Mouse (Mus musculus): ENCODE data around the gene Prkcz. TPM values are rescaled to one million over a fixed set of nuclear protein-coding genes. Genes with fewer than 3 reads are reported as not detected.
A peak's percentile ranks its signal among the peaks of the same experiment; 100 is the strongest.

The Prkcz gene
- polyA plus RNA-seq, 1 experiment from 2014 or later: 97.1 TPM

GRCm38 (mm10) chr4:155227986-155228385, 133.2 kb downstream of the Prkcz start:
- Histone ChIP-seq H3K27me3 (ENCODE audit: control insufficient read depth, insufficient read depth, low read depth, low read length) (no peaks in the 10 kb centered on the region), H3K4me3 (ENCODE audit: low read depth, low read length) (no peak overlapping the region), H3K9ac (ENCODE audit: low read depth, low read length) (no peak overlapping the region), H3K27ac (ENCODE audit: low read length) (no peak overlapping the region), H3K4me2 (ENCODE audit: low read length) (no peak overlapping the region), H3K4me1 (ENCODE audit: control insufficient read depth, insufficient read depth, low read length) (no peaks in the 10 kb centered on the region; the same call in 1 of the 2 replicates), H3K9me3 (replicated peaks; ENCODE audit: control insufficient read depth, low read length, poor library complexity, severe bottlenecking) (no peaks in the 10 kb centered on the region), H3K36me3 (ENCODE audit: control insufficient read depth, insufficient read depth, low read length) (no peaks in the 10 kb centered on the region)
- 89% methylated on average over 4 of the region's 4 CpGs for WGBS
- ATAC-seq: no peak

- no peak overlapping the region for H3K4me3 ChIP-seq (ENCODE audit: low read depth, low read length)
- no peak overlapping the region for H3K4me2 ChIP-seq (ENCODE audit: low read length)
- no peak for ATAC-seq
- H3K27me3 ChIP-seq (ENCODE audit: control insufficient read depth, insufficient read depth, low read depth, low read length): no peaks in the 10 kb centered on the region
- WGBS: 74% methylated on average over 5 of the region's 5 CpGs
- peaks cover 6% of the 10 kb centered on the region; the same call in 1 of the 2 replicates for H3K4me1 ChIP-seq (ENCODE audit: control insufficient read depth, insufficient read depth, low read length)
- no peaks in the 10 kb centered on the region for H3K9me3 ChIP-seq (replicated peaks; ENCODE audit: control insufficient read depth, low read length, poor library complexity, severe bottlenecking)
- H3K27ac ChIP-seq (ENCODE audit: low read length): no peak overlapping the region
- H3K9ac ChIP-seq (ENCODE audit: low read depth, low read length): no peak overlapping the region
- no peaks in the 10 kb centered on the region for H3K36me3 ChIP-seq (ENCODE audit: control insufficient read depth, insufficient read depth, low read length)
These were observed 135.2 kb downstream of the Prkcz start for GRCm38 (mm10) chr4:155225918-155226317.

GRCm38 (mm10) chr4:155223594-155224528, 137.3 kb downstream of the Prkcz start:
- Histone ChIP-seq H3K27me3 (ENCODE audit: control insufficient read depth, insufficient read depth, low read depth, low read length) (no peaks in the 10 kb centered on the region), H3K27ac (ENCODE audit: low read length) (peak overlapping the region; percentile 97), H3K4me2 (ENCODE audit: low read length) (peak overlapping the region; percentile 81), H3K4me3 (ENCODE audit: low read depth, low read length) (peak overlapping the region; percentile 80), H3K9me3 (replicated peaks; ENCODE audit: control insufficient read depth, low read length, poor library complexity, severe bottlenecking) (no peaks in the 10 kb centered on the region), H3K9ac (ENCODE audit: low read depth, low read length) (peak overlapping the region; percentile 94), H3K36me3 (ENCODE audit: control insufficient read depth, insufficient read depth, low read length) (no peaks in the 10 kb centered on the region), H3K4me1 (ENCODE audit: control insufficient read depth, insufficient read depth, low read length) (peaks cover 21% of the 10 kb centered on the region)
- ATAC-seq: no peak
- 29% methylated on average over 20 of the region's 20 CpGs for WGBS

- 0% methylated on average over 62 of the region's 116 CpGs for WGBS
- peak overlapping the region; percentile 80 for H3K4me3 ChIP-seq (ENCODE audit: low read depth, low read length)
- H3K27ac ChIP-seq (ENCODE audit: low read length): peak overlapping the region; percentile 97
- ATAC-seq: peak; percentile 99
- no peaks in the 10 kb centered on the region for H3K9me3 ChIP-seq (replicated peaks; ENCODE audit: control insufficient read depth, low read length, poor library complexity, severe bottlenecking)
- H3K9ac ChIP-seq (ENCODE audit: low read depth, low read length): peak overlapping the region; percentile 94
- H3K36me3 ChIP-seq (ENCODE audit: control insufficient read depth, insufficient read depth, low read length): no peaks in the 10 kb centered on the region
- H3K27me3 ChIP-seq (ENCODE audit: control insufficient read depth, insufficient read depth, low read depth, low read length): no peaks in the 10 kb centered on the region
- peak overlapping the region; percentile 81 for H3K4me2 ChIP-seq (ENCODE audit: low read length)
- H3K4me1 ChIP-seq (ENCODE audit: control insufficient read depth, insufficient read depth, low read length): peaks cover 29% of the 10 kb centered on the region
These were observed 138.1 kb downstream of the Prkcz start for GRCm38 (mm10) chr4:155222841-155223593.

- H3K36me3 ChIP-seq (ENCODE audit: control insufficient read depth, insufficient read depth, low read length): no peaks in the 10 kb centered on the region
- ATAC-seq: no peak
These were observed 138.7 kb downstream of the Prkcz start, which contains the start of gene Ski for GRCm38 (mm10) chr4:155222552-155222840. Ski (minus strand) TSS chr4:155222592.

GRCm38 (mm10) chr4:155221599-155222551, 139.3 kb downstream of the Prkcz start:
- no peaks in the 10 kb centered on the region for H3K9me3 ChIP-seq (replicated peaks; ENCODE audit: control insufficient read depth, low read length, poor library complexity, severe bottlenecking)
- H3K4me1 ChIP-seq (ENCODE audit: control insufficient read depth, insufficient read depth, low read length): peaks cover 38% of the 10 kb centered on the region
- H3K36me3 ChIP-seq (ENCODE audit: control insufficient read depth, insufficient read depth, low read length): no peaks in the 10 kb centered on the region
- peak overlapping the region; percentile 80 for H3K4me3 ChIP-seq (ENCODE audit: low read depth, low read length)
- no peaks in the 10 kb centered on the region for H3K27me3 ChIP-seq (ENCODE audit: control insufficient read depth, insufficient read depth, low read depth, low read length)
- no peak for ATAC-seq
- peak overlapping the region; percentile 99 for H3K4me2 ChIP-seq (ENCODE audit: low read length)
- H3K27ac ChIP-seq (ENCODE audit: low read length): peak overlapping the region; percentile 97
- H3K9ac ChIP-seq (ENCODE audit: low read depth, low read length): peak overlapping the region; percentile 92
- under 1% methylated on average over 77 of the region's 93 CpGs for WGBS

More at GRCm38 (mm10) chr4:155222552-155222840, 138.7 kb downstream of the Prkcz start, which contains the start of gene Ski:
- Histone ChIP-seq H3K9me3 (replicated peaks; ENCODE audit: control insufficient read depth, low read length, poor library complexity, severe bottlenecking) (no peaks in the 10 kb centered on the region), H3K27ac (ENCODE audit: low read length) (peak within 1 kb of the TSS; percentile 97), H3K4me1 (ENCODE audit: control insufficient read depth, insufficient read depth, low read length) (peaks cover 34% of the 10 kb centered on the region), H3K4me2 (ENCODE audit: low read length) (peak within 1 kb of the TSS; percentile 99), H3K27me3 (ENCODE audit: control insufficient read depth, insufficient read depth, low read depth, low read length) (no peaks in the 10 kb centered on the region), H3K9ac (ENCODE audit: low read depth, low read length) (peak within 1 kb of the TSS; percentile 94), H3K4me3 (ENCODE audit: low read depth, low read length) (peak within 1 kb of the TSS; percentile 80)
- 1% methylated on average over 13 of the region's 63 CpGs for WGBS

GRCm38 (mm10) chr4:155221106-155221505, 140.1 kb downstream of the Prkcz start:
- H3K27me3 ChIP-seq (ENCODE audit: control insufficient read depth, insufficient read depth, low read depth, low read length): no peaks in the 10 kb centered on the region
- 0 out of 2 replicates have a peak overlapping the region, but pooled peaks have one; percentile 97 for H3K27ac ChIP-seq (ENCODE audit: low read length)
- H3K4me2 ChIP-seq (ENCODE audit: low read length): peak overlapping the region; percentile 99
- peak overlapping the region; percentile 92 for H3K9ac ChIP-seq (ENCODE audit: low read depth, low read length)
- no peak for ATAC-seq
- H3K36me3 ChIP-seq (ENCODE audit: control insufficient read depth, insufficient read depth, low read length): no peaks in the 10 kb centered on the region
- H3K9me3 ChIP-seq (replicated peaks; ENCODE audit: control insufficient read depth, low read length, poor library complexity, severe bottlenecking): no peaks in the 10 kb centered on the region
- H3K4me1 ChIP-seq (ENCODE audit: control insufficient read depth, insufficient read depth, low read length): peaks cover 42% of the 10 kb centered on the region
- WGBS: 2% methylated on average over 7 of the region's 7 CpGs
- peak overlapping the region; percentile 80 for H3K4me3 ChIP-seq (ENCODE audit: low read depth, low read length)
